Mouse (Mus musculus) forebrain, embryonic 13.5 days (tissue): ENCODE measurements around the gene Dlg2. TPM values are rescaled to one million over a fixed set of nuclear protein-coding genes. Genes with fewer than 3 reads are reported as not detected.

Experiments used
- ATAC-seq: fragments of 200-750 bp; cut with Nextera tagmentation; 2 replicates; pipeline ENCODE4 v1.8.0; 2017
- H3K27ac ChIP-seq: fragments of 300-500 bp; sonication (generic); 2 replicates; pipeline ENCODE4 v1.5.1; 2015; ENCODE audit warnings: inconsistent platforms, mild to moderate bottlenecking, moderate library complexity
- H3K27me3 ChIP-seq: fragments of 300-500 bp; sonication (generic); 2 replicates; pipeline ENCODE4 v1.6.1; 2015; ENCODE audit warnings: mild to moderate bottlenecking, inconsistent platforms
- H3K36me3 ChIP-seq: fragments of 300-500 bp; sonication (generic); 2 replicates; pipeline ENCODE4 v1.6.1; 2015; ENCODE audit warnings: mild to moderate bottlenecking, inconsistent platforms; ENCODE audit not compliant: poor library complexity, severe bottlenecking
- H3K4me1 ChIP-seq: fragments of 300-500 bp; sonication (generic); 2 replicates; pipeline ENCODE4 v1.6.1; 2015; ENCODE audit warnings: inconsistent platforms
- H3K4me2 ChIP-seq: fragments of 300-500 bp; sonication (generic); 2 replicates; pipeline ENCODE4 v1.6.1; 2015; ENCODE audit warnings: inconsistent platforms, mild to moderate bottlenecking, moderate library complexity
- H3K4me3 ChIP-seq: fragments of 300-500 bp; sonication (generic); 2 replicates; pipeline ENCODE4 v1.5.1; 2015; ENCODE audit warnings: mild to moderate bottlenecking, inconsistent platforms
- H3K9ac ChIP-seq: fragments of 300-500 bp; sonication (generic); 2 replicates; pipeline ENCODE4 v1.6.1; 2015; ENCODE audit warnings: mild to moderate bottlenecking, inconsistent platforms
- H3K9me3 ChIP-seq: fragments of 300-500 bp; sonication (generic); replicated peaks from 2 replicates; pipeline ENCODE4 v1.6.1; 2016; ENCODE audit warnings: inconsistent platforms
- WGBS: fragments of 180-500 bp; shearing (Covaris S2); methylation state at CpG from one replicate; pipeline ENCODE4 v1.1.7; 2015; 5-methylcytosine and 5-hydroxymethylcytosine counted together
- polyA plus RNA-seq: library from polyadenylated mRNA; unstranded; fragments of >200 nt; fragmentation: Nextera tagmentation; extraction: Ambion mirVana; gene quantifications from 2 replicates; pipeline ENCODE4 v1.2.1, GENCODE M21; 2015

Gene Dlg2
- polyA plus RNA-seq, 1 experiment from 2014 or later, result 10.1 TPM

DNA sequence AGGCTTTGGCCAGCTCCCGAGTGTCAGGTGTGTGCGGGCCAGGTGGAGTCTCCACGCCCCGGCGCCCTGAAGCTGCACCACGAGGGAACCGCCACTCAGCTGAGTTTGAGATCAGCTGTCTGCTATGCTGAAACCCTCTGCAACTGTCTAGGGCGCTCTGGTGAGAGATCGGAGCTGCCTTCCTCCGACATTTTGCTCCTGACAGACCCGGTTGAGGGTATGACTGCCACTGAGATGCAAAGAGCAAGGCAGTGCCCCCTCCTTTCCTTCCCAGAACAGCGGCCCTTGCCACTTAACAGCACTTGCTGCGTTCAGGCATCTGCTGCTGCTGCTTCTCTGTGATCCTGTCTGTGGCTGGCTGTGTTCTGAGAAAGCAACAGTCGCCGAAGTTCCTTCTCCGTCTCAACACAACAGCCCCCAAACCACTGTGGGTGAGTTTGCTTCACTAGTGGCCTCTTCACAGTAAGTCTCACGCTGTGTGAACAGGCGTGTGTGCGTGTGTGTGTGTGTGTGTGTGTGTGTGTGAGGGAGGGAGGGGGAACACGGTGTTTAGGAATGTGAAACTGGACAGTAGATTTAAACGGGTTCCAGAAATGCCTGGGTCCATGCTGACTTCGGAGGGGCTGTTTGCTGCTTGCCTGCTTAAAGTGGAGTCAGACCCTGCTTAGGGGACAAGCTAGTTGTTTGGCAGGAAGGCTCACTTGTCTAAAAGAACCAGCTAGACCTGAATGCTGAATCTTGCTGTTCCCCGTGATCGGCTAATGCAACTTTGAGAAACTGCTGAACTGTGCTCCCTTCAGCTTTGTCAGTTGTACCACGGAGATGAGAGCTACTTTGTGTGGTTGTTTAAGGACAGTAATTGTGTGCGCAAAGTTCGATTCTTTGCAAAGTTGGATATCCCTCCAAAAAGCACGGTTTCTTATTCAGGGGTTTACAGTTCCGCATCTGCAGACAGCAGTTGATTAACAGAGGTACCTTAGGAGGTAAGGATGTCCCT is 1704.4 kb downstream of the Dlg2 start:
- peaks cover 19% of the 10 kb centered on the region for H3K27me3 ChIP-seq
- peak; percentile 72 for ATAC-seq
- peak overlapping the region; percentile 55 for H3K9ac ChIP-seq
- no peaks in the 10 kb centered on the region for H3K36me3 ChIP-seq
- no peaks in the 10 kb centered on the region for H3K9me3 ChIP-seq
- peak overlapping the region; percentile 34 for H3K4me3 ChIP-seq
- WGBS, result 13% methylated on average over 29 of the region's 29 CpGs
- peaks cover 24% of the 10 kb centered on the region for H3K4me1 ChIP-seq
- no peak overlapping the region for H3K27ac ChIP-seq
- H3K4me2 ChIP-seq, result peak overlapping the region; percentile 64

DNA sequence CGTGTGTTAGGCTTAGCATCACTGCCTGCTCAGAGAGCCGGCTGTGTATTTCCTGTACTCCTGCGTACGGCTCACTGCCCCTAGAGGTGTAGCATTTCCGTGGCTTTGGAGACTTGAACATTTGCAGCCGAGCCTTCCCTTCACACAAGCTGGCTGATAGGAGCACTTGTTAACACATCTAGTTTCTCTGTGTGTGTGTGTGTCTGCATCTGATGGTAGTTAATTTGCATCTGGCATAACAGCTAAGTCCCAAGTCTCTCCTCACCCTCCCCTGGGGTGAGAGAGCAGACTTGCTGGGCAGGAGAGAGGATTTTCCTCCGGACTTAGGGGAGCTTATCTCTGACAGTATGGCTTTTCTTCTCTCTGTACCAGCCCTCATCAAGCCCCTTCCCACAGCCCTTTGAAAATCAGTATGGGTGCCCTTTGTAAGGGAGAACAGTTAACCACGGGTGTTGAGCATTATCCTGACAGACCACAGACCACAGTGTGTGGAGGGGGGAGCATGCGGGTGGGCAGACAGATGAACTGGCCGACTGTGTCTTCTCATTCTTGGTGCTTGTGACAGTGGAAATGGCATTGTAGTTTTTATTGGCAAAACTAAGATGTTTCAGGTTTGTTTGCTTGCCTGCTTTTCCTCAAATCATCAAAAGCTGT is 1705.6 kb downstream of the Dlg2 start:
- 7% methylated on average over 10 of the region's 10 CpGs for WGBS
- ATAC-seq, result peak; percentile 36; the same call in 1 of the 2 replicates
- Histone ChIP-seq H3K27ac (no peak overlapping the region), H3K27me3 (peaks cover 19% of the 10 kb centered on the region), H3K4me2 (peak overlapping the region; percentile 64), H3K36me3 (no peaks in the 10 kb centered on the region), H3K4me3 (peak overlapping the region; percentile 34; the same call in 1 of the 2 replicates), H3K9ac (no peak overlapping the region), H3K4me1 (peaks cover 24% of the 10 kb centered on the region), H3K9me3 (no peaks in the 10 kb centered on the region)

DNA sequence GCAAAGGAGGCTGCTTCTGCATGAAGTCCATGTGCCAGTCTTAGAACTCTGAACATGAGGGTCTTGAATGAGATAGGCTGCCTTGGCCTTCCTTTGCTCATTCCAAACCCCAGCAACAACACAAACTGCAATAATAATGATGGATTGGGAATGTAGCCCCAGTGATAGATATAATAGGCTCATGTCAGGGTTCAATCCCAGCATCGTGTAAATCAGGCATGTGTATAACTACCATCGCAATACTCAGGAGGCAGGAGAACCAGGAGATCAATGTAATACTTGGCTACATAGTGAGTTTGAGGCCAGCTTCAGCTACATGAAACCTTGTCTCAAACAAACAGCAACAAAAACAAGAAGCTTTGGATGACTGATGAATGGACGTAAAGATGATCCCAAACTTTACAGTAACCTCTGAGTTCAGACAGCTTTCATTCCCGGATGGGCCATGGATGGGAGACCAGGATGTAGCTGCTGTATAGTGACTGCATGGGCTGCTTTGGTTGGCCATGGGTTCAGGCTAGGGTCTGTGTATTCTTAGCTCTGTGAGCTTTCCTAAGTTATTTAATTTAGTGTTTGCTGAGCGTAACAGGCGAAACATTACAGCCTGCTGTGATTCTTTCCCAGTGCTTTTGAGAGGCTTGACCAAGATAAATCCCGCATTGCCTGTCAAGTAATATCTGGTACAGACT is 1708.0 kb downstream of the Dlg2 start:
- Histone ChIP-seq H3K36me3 (no peaks in the 10 kb centered on the region), H3K9me3 (no peaks in the 10 kb centered on the region), H3K9ac (no peak overlapping the region), H3K4me2 (no peak overlapping the region), H3K4me1 (peaks cover 34% of the 10 kb centered on the region), H3K4me3 (no peak overlapping the region), H3K27me3 (peaks cover 19% of the 10 kb centered on the region), H3K27ac (no peak overlapping the region)
- 94% methylated on average over 7 of the region's 7 CpGs for WGBS
- no peak for ATAC-seq

DNA sequence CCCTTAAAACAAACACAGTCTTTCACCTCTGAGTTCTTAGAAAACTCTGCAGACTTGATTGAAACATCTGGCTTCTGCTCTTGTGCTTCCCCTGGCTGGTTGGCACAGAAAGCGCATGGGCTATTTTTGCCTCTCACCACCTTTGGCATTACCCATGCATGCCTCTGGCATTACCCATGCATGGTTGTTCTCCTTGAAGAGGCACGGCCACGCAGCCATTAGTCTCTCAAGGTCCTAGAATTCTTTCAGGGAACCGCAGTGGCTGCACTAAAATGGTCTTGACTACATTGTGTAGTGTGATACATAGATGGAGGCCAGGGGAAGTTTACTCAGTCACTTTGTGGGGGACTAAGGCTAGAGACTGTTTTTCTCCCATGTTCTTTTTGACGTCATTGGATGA is 1709.9 kb downstream of the Dlg2 start:
- ATAC-seq, result no peak
- H3K27ac ChIP-seq, result no peak overlapping the region
- 90% methylated on average over 5 of the region's 5 CpGs for WGBS
- peaks cover 20% of the 10 kb centered on the region for H3K4me1 ChIP-seq
- H3K4me2 ChIP-seq, result no peak overlapping the region
- no peaks in the 10 kb centered on the region for H3K9me3 ChIP-seq
- peaks cover 8% of the 10 kb centered on the region; the same call in 1 of the 2 replicates for H3K27me3 ChIP-seq
- H3K9ac ChIP-seq, result no peak overlapping the region
- no peak overlapping the region for H3K4me3 ChIP-seq
- H3K36me3 ChIP-seq, result no peaks in the 10 kb centered on the region

DNA sequence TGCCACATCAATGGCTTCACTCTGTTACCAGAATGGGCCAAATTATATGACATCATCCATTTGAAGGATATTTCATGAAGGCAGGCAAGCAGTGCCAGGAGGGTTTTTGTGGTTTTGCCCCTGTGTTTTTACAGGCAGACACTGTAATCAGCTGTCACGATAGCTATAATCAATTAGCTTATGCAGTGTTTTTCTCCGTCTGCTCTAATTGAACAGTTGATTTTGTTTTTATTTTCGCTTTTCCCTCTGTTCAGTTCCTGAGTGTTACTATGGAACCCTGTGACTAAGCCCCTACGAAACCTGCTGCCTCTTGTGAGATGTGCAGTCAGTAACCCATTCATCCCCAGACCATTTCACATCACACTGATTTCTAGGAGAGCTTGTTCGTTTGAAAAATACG is 1712.7 kb downstream of the Dlg2 start:
- ATAC-seq, result peak; percentile 83
- Histone ChIP-seq H3K4me3 (no peak overlapping the region), H3K4me1 (0 out of 2 replicates have a peak, but pooled peaks cover 10% of the 10 kb centered on the region), H3K9ac (no peak overlapping the region), H3K4me2 (no peak overlapping the region), H3K27ac (no peak overlapping the region), H3K36me3 (no peaks in the 10 kb centered on the region), H3K9me3 (no peaks in the 10 kb centered on the region), H3K27me3 (no peaks in the 10 kb centered on the region)
- 48% methylated on average over 6 of the region's 6 CpGs for WGBS

DNA sequence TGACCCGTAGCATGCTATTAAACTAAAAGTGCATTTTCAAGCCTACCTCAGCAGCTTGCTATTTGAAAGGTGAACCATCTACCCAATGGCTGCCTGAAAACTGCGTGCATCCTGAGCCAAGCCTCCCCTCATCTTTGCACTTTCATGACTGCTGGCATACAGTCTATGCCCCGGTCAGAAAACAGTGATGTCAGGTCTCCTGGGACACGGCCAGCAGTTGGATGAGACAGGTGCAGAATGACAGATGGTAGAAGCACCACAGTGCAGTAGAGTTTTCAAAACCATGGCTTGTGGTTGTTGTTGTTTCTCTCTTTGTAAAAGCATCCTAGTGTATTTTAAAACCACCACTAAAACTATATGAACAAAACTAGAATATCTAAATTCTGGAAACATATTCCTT is 1719.5 kb downstream of the Dlg2 start:
- WGBS, result 83% methylated on average over 4 of the region's 4 CpGs
- no peak overlapping the region for H3K4me3 ChIP-seq
- H3K27me3 ChIP-seq, result no peaks in the 10 kb centered on the region
- H3K36me3 ChIP-seq, result no peaks in the 10 kb centered on the region
- no peak overlapping the region for H3K4me2 ChIP-seq
- H3K9ac ChIP-seq, result no peak overlapping the region
- no peaks in the 10 kb centered on the region for H3K9me3 ChIP-seq
- no peak for ATAC-seq
- no peaks in the 10 kb centered on the region for H3K4me1 ChIP-seq
- no peak overlapping the region for H3K27ac ChIP-seq

DNA sequence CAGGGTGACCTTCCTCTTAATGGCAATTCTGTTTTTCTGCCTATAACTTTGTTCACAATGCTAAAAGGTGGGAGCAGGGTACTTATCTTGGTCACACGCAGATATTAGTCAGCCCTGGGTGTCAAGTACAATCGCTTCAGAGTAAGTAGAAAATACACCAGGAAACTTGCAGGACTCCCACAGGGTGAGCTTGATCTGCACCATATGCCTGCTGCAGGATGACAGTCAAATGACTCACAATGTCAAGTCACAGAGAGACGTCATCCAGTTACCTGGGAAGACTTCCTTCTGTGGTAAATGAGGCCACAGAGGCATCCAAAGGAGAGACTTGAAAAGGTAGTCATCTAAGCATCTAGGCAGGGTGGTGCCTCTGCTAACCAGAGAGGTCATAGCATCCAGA is 1721.1 kb downstream of the Dlg2 start:
- 81% methylated on average over 3 of the region's 3 CpGs for WGBS
- ATAC-seq, result no peak

DNA sequence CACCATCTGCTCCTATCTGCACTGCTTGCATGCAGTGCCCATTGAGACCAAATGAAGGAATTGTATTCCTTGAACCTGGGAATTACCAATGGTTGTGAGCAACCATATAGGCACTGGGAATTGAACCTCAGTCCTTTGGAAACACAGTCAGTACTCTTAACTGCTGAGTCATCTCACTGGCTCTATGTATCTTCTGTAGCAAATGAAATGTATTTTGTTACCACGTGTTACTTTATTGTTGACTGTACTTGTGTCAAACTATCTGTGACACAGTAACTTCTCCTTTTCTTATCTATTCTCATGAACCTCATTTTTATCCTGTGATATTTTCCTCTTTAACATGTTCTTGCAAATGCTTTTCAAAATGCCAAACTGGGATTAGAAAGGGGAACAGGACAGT is 1722.7 kb downstream of the Dlg2 start:
- H3K4me2 ChIP-seq, result no peak overlapping the region
- no peak overlapping the region for H3K4me3 ChIP-seq
- no peak for ATAC-seq
- no peaks in the 10 kb centered on the region for H3K36me3 ChIP-seq
- no peaks in the 10 kb centered on the region for H3K4me1 ChIP-seq
- H3K9me3 ChIP-seq, result no peaks in the 10 kb centered on the region
- H3K27me3 ChIP-seq, result no peaks in the 10 kb centered on the region
- WGBS, result 83% methylated on average over 1 of the region's 1 CpGs
- H3K27ac ChIP-seq, result no peak overlapping the region
- no peak overlapping the region for H3K9ac ChIP-seq

More for the DNA sequence above, 1721.1 kb downstream of the Dlg2 start:
- no peaks in the 10 kb centered on the region for H3K9me3 ChIP-seq
- no peaks in the 10 kb centered on the region for H3K4me1 ChIP-seq
- H3K4me3 ChIP-seq, result no peak overlapping the region
- H3K9ac ChIP-seq, result no peak overlapping the region
- no peak overlapping the region for H3K27ac ChIP-seq
- no peak overlapping the region for H3K4me2 ChIP-seq
- H3K36me3 ChIP-seq, result no peaks in the 10 kb centered on the region
- no peaks in the 10 kb centered on the region for H3K27me3 ChIP-seq

DNA sequence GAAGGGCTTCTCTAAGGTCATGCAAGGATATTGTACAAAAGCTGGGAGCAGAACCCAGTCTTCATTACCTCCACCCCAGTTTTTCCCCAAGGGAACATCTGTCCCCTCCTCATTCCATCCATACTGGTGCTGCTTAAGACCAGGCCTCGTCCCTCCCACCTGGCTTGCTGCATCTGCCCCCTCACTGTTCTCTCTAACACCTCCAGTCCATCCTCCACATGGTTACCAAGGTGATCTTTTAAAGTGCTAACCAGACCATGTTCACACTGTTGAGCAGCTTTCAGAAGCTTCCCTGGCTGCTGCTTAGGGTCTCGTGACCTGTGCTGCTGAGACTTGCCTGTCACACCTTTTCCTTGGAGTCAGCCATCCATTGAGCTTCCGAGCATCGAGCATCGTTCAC is 1734.2 kb downstream of the Dlg2 start:
- H3K9ac ChIP-seq, result no peak overlapping the region
- no peak overlapping the region for H3K27ac ChIP-seq
- no peaks in the 10 kb centered on the region for H3K36me3 ChIP-seq
- H3K27me3 ChIP-seq, result no peaks in the 10 kb centered on the region
- H3K4me2 ChIP-seq, result no peak overlapping the region
- no peaks in the 10 kb centered on the region for H3K4me1 ChIP-seq
- ATAC-seq, result no peak
- H3K4me3 ChIP-seq, result no peak overlapping the region
- WGBS, result 89% methylated on average over 5 of the region's 5 CpGs
- H3K9me3 ChIP-seq, result no peaks in the 10 kb centered on the region

DNA sequence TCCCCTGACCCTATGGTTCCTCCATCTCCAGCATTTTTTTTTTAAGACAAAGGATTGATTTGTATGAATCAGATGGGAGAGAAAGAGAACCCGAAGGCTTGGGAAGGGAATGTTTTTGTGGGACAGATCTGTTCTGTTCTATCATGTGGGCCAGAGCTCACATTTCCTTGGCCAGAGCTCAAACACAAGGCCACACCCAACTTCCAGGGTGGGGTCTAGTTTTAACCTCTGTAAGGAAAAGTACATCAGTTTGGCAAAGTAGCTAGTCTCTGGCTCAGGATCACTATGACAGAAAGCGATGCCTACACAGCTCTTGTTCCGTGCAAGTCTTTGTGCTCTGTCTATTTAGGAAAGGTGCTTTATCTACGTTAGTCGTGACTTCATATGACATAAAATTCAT is 1737.3 kb downstream of the Dlg2 start:
- 87% methylated on average over 5 of the region's 5 CpGs for WGBS
- no peak overlapping the region for H3K27ac ChIP-seq

DNA sequence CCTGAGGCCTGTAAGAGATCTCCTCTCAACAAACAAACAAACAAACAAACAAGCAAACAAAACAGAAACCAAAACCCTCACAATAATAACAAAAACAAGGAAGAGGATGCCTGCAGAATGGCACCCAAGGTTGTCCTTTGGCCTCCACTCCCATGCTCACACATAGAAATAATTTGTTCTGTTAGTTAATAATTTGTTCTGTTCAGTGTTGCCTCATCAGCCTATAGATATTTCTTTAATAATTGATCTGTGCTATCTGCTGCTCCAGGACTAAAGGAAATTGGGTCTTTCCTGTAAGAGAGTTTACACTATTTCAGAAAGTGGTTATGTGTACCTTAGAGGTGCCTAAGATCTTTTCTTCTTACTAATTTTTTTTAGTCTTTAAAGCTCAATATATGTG is 1741.7 kb downstream of the Dlg2 start:
- Histone ChIP-seq H3K9me3 (no peaks in the 10 kb centered on the region), H3K27me3 (no peaks in the 10 kb centered on the region), H3K4me3 (no peak overlapping the region)

More for the DNA sequence above, 1737.3 kb downstream of the Dlg2 start:
- Histone ChIP-seq H3K27me3 (no peaks in the 10 kb centered on the region), H3K9ac (no peak overlapping the region), H3K36me3 (no peaks in the 10 kb centered on the region), H3K9me3 (no peaks in the 10 kb centered on the region), H3K4me3 (no peak overlapping the region), H3K4me1 (no peaks in the 10 kb centered on the region), H3K4me2 (no peak overlapping the region)
- ATAC-seq, result no peak

DNA sequence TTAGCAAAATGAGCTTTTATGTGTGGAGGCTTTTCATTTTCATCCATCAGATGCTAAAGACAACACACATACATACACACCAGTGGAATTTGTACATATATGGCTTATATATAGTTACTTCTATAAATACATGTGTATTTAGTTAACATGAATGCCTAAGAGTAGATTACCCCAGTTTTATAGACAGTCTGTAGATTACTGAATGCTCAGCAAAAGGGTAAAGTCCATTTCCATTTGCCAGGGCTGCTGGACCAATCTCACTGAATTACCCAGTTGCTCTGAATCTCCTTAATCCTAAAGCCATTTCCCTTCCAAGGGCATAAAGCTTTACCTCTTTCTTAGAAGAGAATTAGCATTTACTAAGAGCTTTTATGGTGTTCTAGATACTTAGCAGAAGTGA is 1744.1 kb downstream of the Dlg2 start:
- H3K27ac ChIP-seq, result no peak overlapping the region
- H3K36me3 ChIP-seq, result no peaks in the 10 kb centered on the region
- H3K9me3 ChIP-seq, result no peaks in the 10 kb centered on the region
- H3K4me1 ChIP-seq, result no peaks in the 10 kb centered on the region
- H3K4me2 ChIP-seq, result no peak overlapping the region
- no peak for ATAC-seq
- H3K9ac ChIP-seq, result no peak overlapping the region
- H3K27me3 ChIP-seq, result no peaks in the 10 kb centered on the region
- H3K4me3 ChIP-seq, result no peak overlapping the region

More for the DNA sequence above, 1741.7 kb downstream of the Dlg2 start:
- no peak for ATAC-seq
- H3K36me3 ChIP-seq, result no peaks in the 10 kb centered on the region
- H3K4me1 ChIP-seq, result no peaks in the 10 kb centered on the region
- H3K9ac ChIP-seq, result no peak overlapping the region
- H3K27ac ChIP-seq, result no peak overlapping the region
- H3K4me2 ChIP-seq, result no peak overlapping the region
